Mouse (Mus musculus) small intestine, adult 2 months (tissue): ENCODE measurements around the gene B430306N03Rik.

Source experiments
- CTCF ChIP-seq: fragments of 200-500 bp; IDR thresholded peaks from 2 replicates; pipeline ENCODE4 v1.5.1; 2012; ENCODE audit warnings: low read depth, mild to moderate bottlenecking, control low read depth, inconsistent platforms, low read length, moderate library complexity, mixed read lengths; ENCODE audit not compliant: insufficient replicate concordance, insufficient read length; ENCODE audit errors: extremely low read depth
- POLR2A ChIP-seq: fragments of 200-500 bp; IDR thresholded peaks from 2 replicates; pipeline ENCODE4 v1.6.1; 2012; ENCODE audit warnings: low read depth, mild to moderate bottlenecking, control low read depth, inconsistent platforms, low read length, moderate library complexity

- TF ChIP-seq POLR2A, result no peak
- TF ChIP-seq CTCF, result no peak
These were observed 48.4 kb upstream of the B430306N03Rik start for GRCm38 (mm10) chr17:48267591-48267990.
